Mouse (Mus musculus) bone marrow, adult 2 months (tissue): ENCODE data around the gene Dip2a. TPM values are rescaled to one million over a fixed set of nuclear protein-coding genes. Genes with fewer than 3 reads are reported as not detected.

ENCODE experiments used
- H3K27ac ChIP-seq: fragments of 200-500 bp; 2 replicates; pipeline ENCODE4 v1.5.1; 2012; ENCODE audit warnings: low read depth, mild to moderate bottlenecking, control low read depth, inconsistent platforms, low read length; ENCODE audit not compliant: control insufficient read depth, poor library complexity, insufficient read depth
- H3K4me1 ChIP-seq: fragments of 200-500 bp; 2 replicates; pipeline ENCODE4 v1.6.1; 2011; ENCODE audit warnings: low read length; ENCODE audit not compliant: control insufficient read depth, insufficient read depth
- H3K4me3 ChIP-seq: fragments of 200-500 bp; replicated peaks from 2 replicates; pipeline ENCODE3; 2011; ENCODE audit warnings: mild to moderate bottlenecking, low read depth, low read length, control low read depth; ENCODE audit not compliant: control insufficient read depth
- CTCF ChIP-seq: fragments of 200-500 bp; IDR thresholded peaks from 2 replicates; pipeline ENCODE4 v1.5.1; 2011; ENCODE audit warnings: low read length, control low read depth; ENCODE audit not compliant: control insufficient read depth, insufficient read depth
- POLR2A ChIP-seq: fragments of 200-500 bp; IDR thresholded peaks from 2 replicates; pipeline ENCODE4 v1.6.1; 2011; ENCODE audit warnings: low read depth, mild to moderate bottlenecking, control low read depth, low read length, borderline replicate concordance; ENCODE audit not compliant: control insufficient read depth
- WGBS: fragments of 180-500 bp; shearing (Covaris S2); methylation state at CpG from one replicate; pipeline ENCODE4 v1.1.7; 2018; 5-methylcytosine and 5-hydroxymethylcytosine counted together
- polyA plus RNA-seq: library from polyadenylated mRNA; stranded (reverse); fragments of >200 nt; gene quantifications from 2 replicates; pipeline ENCODE4 v1.2.4, GENCODE M21; 2011; ENCODE audit warnings: low replicate concordance; ENCODE audit not compliant: missing spikeins, insufficient read depth, insufficient read length

Dip2a gene
- polyA plus RNA-seq, 1 experiment: 2.0 TPM

GRCm38 (mm10) chr10:76293222-76293621, 51.9 kb downstream of the Dip2a start:
- no peak overlapping the region for H3K27ac ChIP-seq
- H3K4me1 ChIP-seq: peaks cover 1% of the 10 kb centered on the region; the same call in 1 of the 2 replicates
- H3K4me3 ChIP-seq: no peak overlapping the region
- TF ChIP-seq CTCF: no peak
- no peak for TF ChIP-seq POLR2A
- 73% methylated on average over 4 of the region's 4 CpGs for WGBS

- no peak overlapping the region for H3K4me3 ChIP-seq
- TF ChIP-seq POLR2A (no peak), CTCF (no peak)
- 27% methylated on average over 3 of the region's 3 CpGs for whole genome bisulfite sequencing
- H3K27ac ChIP-seq: no peak overlapping the region
- peaks cover 1% of the 10 kb centered on the region; the same call in 1 of the 2 replicates for H3K4me1 ChIP-seq
Observed at GRCm38 (mm10) chr10:76289936-76290671, 55.0 kb downstream of the Dip2a start.

GRCm38 (mm10) chr10:76289052-76289451, 56.0 kb downstream of the Dip2a start:
- Histone ChIP-seq H3K4me3 (no peak overlapping the region), H3K4me1 (peaks cover 1% of the 10 kb centered on the region; the same call in 1 of the 2 replicates), H3K27ac (no peak overlapping the region)
- 87% methylated on average over 5 of the region's 5 CpGs for WGBS
- TF ChIP-seq CTCF: no peak
- no peak for TF ChIP-seq POLR2A

DNA sequence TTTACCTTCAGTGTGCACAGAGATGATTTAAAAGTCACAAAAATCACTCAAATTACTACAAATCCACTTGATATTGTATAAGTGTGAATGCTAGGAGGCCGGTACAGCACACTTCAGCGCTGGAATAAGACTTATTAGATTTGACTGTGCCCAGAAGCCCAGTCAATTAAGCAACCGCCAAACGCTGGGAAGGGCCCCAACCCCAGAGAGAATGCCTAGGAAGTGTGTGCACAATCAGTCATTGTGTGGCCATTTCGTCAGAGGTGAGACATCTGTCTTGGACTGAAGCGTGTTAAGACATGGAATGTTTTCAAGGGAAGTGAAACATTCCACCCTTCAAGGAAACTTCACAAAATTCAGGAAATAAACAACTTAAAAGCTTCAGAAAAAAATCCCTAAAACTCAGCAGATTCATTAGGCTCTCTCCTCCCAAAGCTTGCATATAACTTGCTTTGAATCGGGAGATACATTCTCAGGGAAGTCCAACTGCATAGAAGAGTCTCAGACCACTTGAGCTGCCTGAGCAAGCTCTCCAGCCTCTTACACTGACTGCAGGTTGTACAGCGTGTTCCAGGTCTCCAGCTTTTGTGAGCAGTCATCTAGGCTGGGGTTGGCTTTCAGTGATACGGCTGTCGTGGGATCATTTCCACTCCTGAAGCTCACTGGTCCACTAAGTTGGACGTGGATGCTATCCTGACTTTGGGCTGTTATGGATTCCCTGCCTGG, 56.7 kb downstream of the Dip2a start:
- H3K27ac ChIP-seq: no peak overlapping the region
- no peak overlapping the region for H3K4me3 ChIP-seq
- TF ChIP-seq POLR2A (no peak), CTCF (no peak)
- H3K4me1 ChIP-seq: peaks cover 1% of the 10 kb centered on the region; the same call in 1 of the 2 replicates
- WGBS: 75% methylated on average over 11 of the region's 11 CpGs

GRCm38 (mm10) chr10:76278541-76279097, 66.5 kb downstream of the Dip2a start:
- 74% methylated on average over 5 of the region's 5 CpGs for WGBS
- TF ChIP-seq POLR2A (no peak), CTCF (no peak)
- H3K27ac ChIP-seq: no peak overlapping the region
- H3K4me1 ChIP-seq: no peaks in the 10 kb centered on the region
- no peak overlapping the region for H3K4me3 ChIP-seq

- Histone ChIP-seq H3K4me1 (no peaks in the 10 kb centered on the region), H3K27ac (no peak overlapping the region), H3K4me3 (no peak overlapping the region)
- TF ChIP-seq CTCF: no peak
- no peak for TF ChIP-seq POLR2A
- WGBS: 84% methylated on average over 10 of the region's 10 CpGs
Observed at GRCm38 (mm10) chr10:76275256-76275655, 69.8 kb downstream of the Dip2a start.

- WGBS: 26% methylated on average over 8 of the region's 8 CpGs
- no peak overlapping the region for H3K27ac ChIP-seq
- H3K4me3 ChIP-seq: no peak overlapping the region
- H3K4me1 ChIP-seq: no peaks in the 10 kb centered on the region
- peak; percentile 71 for TF ChIP-seq CTCF
- TF ChIP-seq POLR2A: no peak
Observed at GRCm38 (mm10) chr10:76271238-76271637, 73.9 kb downstream of the Dip2a start.

DNA sequence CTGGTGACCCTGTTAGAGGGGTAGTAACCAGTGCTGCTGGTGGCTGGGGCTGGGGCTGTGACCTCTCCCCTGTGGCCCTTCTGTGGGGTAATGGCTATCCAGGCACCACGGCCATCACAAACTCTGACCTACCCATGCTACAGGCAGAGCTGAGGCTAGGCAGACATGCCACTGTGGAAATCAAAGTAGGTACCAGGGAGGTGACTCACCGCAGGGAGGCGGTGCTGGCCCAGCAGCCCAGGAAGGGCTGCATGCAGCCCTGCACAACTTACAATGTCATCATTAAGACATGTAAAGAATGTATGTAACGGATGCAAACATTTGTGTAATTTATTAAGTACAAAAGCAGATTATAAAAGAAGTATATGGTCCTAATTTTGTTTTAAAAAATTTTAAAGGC, 82.7 kb downstream of the Dip2a start:
- Histone ChIP-seq H3K4me1 (no peaks in the 10 kb centered on the region), H3K4me3 (no peak overlapping the region), H3K27ac (no peak overlapping the region)
- 78% methylated on average over 4 of the region's 4 CpGs for WGBS
- TF ChIP-seq POLR2A (no peak), CTCF (no peak)
